Mouse (Mus musculus): ENCODE data around the gene Snx12.

DNA sequence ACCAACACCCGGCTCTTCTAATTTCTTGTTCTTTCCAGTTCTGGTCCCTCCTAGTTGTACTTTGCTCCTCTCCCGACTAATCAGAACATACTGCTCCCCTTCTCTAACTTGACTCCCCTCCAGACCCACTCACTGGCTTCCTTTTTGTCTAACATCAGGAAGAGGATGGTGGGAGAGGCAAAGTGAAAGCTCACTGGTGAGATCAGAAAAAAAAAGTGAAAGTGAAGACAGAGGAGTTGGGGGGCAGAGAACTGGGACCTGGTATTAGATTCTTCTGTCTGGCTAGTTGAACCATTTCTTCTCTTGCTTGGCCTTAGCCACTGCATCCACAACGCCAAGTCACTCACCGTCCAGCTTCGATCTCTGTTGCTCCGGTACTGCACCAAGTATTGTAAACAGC lies 44.3 kb upstream of the Snx12 start:
- TF ChIP-seq GATA1 (IDR thresholded peaks at IDR 0.05; ENCODE audit: borderline replicate concordance, low read length) (no peak), FLI1 (IDR thresholded peaks at IDR 0.05; ENCODE audit: low read length) (no peak)
